Mouse (Mus musculus) liver, adult 2 months (tissue): ENCODE measurements at regions not wholly inside any gene's neighbourhood (a gene's known extent, or its start where the extent isn't known, plus 50 kb on each side); places are given as distances from the start of the nearest gene placed in this dataset.

ENCODE experiments used
- DNase-seq: peaks from one replicate; pipeline ENCODE4 v3.0.0-alpha.2; 2011; ENCODE audit warnings: low read depth, low spot score; ENCODE audit errors: extremely low read depth
- H3K27ac ChIP-seq: fragments of 200-500 bp; replicated peaks from 2 replicates; pipeline ENCODE4 v1.5.1; 2012; ENCODE audit warnings: low read depth, mild to moderate bottlenecking, control low read depth, inconsistent platforms, low read length; ENCODE audit not compliant: insufficient read depth
- H3K27me3 ChIP-seq: fragments of 200-500 bp; 2 replicates; pipeline ENCODE4 v1.6.1; 2012; ENCODE audit warnings: mild to moderate bottlenecking, moderate library complexity, low read length, inconsistent platforms; ENCODE audit not compliant: control insufficient read depth, insufficient read depth
- H3K36me3 ChIP-seq: fragments of 200-500 bp; 2 replicates; pipeline ENCODE4 v1.6.1; 2012; ENCODE audit warnings: low read length, inconsistent platforms; ENCODE audit not compliant: control insufficient read depth, insufficient read depth
- H3K4me1 ChIP-seq: fragments of 200-500 bp; 2 replicates; pipeline ENCODE4 v1.6.1; 2011; ENCODE audit warnings: low read length; ENCODE audit not compliant: control insufficient read depth, insufficient read depth
- H3K4me3 ChIP-seq: fragments of 200-500 bp; 2 replicates; pipeline ENCODE4 v1.5.1; 2011; ENCODE audit warnings: low read depth, mild to moderate bottlenecking, control low read depth, low read length, moderate library complexity; ENCODE audit not compliant: insufficient read depth
- H3K79me2 ChIP-seq: fragments of 200-500 bp; 2 replicates; pipeline ENCODE4 v1.6.1; 2012; ENCODE audit warnings: inconsistent platforms, mild to moderate bottlenecking, low read length, moderate library complexity; ENCODE audit not compliant: control insufficient read depth, insufficient read depth
- H3K9ac ChIP-seq: fragments of 200-500 bp; 2 replicates; pipeline ENCODE4 v1.6.1; 2012; ENCODE audit warnings: low read depth, mild to moderate bottlenecking, control low read depth, inconsistent platforms, low read length
- CTCF ChIP-seq: fragments of 200-500 bp; IDR thresholded peaks from 2 replicates; pipeline ENCODE4 v1.5.1; 2011; ENCODE audit warnings: low read depth, low read length, control low read depth
- POLR2A ChIP-seq: fragments of 200-500 bp; IDR thresholded peaks from 2 replicates; pipeline ENCODE4 v1.6.1; 2011; ENCODE audit warnings: low read length, control low read depth; ENCODE audit not compliant: insufficient read depth; ENCODE audit errors: extremely low read depth
- WGBS: fragments of 180-500 bp; shearing (Covaris S2); methylation state at CpG from one replicate; pipeline ENCODE4 v1.1.7; 2018; 5-methylcytosine and 5-hydroxymethylcytosine counted together

DNA sequence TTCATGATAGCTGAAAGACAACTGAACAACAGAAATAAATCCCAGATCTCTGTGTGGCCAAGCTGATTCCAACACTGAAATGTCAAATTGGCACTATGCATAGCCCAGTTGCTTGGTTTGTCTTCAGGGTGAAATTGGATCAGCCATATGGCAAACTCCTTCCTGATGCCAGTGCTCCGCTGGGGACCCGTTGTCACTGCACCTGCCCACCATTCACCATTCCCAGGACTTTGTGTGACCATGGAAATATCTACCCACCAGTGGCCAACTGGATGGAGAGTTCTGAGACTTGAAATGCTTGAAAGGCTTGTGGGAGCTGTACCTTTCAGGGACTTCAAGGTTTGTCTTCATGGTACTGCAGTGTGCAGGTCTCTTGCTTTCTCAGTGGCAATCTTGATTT, 777.2 kb downstream of the Epha4 start:
- no peak overlapping the region for H3K27ac ChIP-seq
- no peak for TF ChIP-seq CTCF
- no peak for TF ChIP-seq POLR2A
- H3K36me3 ChIP-seq = no peaks in the 10 kb centered on the region
- no peak overlapping the region for H3K4me3 ChIP-seq
- peaks cover 12% of the 10 kb centered on the region; the same call in 1 of the 2 replicates for H3K27me3 ChIP-seq
- no peak for DNase-seq
- no peaks in the 10 kb centered on the region for H3K4me1 ChIP-seq
- no peaks in the 10 kb centered on the region for H3K79me2 ChIP-seq
- 98% methylated on average over 2 of the region's 2 CpGs for WGBS
- H3K9ac ChIP-seq = no peak overlapping the region

- Histone ChIP-seq H3K4me3 (no peak overlapping the region), H3K36me3 (no peaks in the 10 kb centered on the region), H3K27me3 (no peaks in the 10 kb centered on the region), H3K9ac (no peak overlapping the region), H3K79me2 (no peaks in the 10 kb centered on the region), H3K4me1 (no peaks in the 10 kb centered on the region), H3K27ac (no peak overlapping the region)
- DNase-seq = no peak
- 86% methylated on average over 2 of the region's 2 CpGs for WGBS
- no peak for TF ChIP-seq CTCF
- no peak for TF ChIP-seq POLR2A
Measured at GRCm38 (mm10) chr1:76772694-76773093, 742.2 kb downstream of the Epha4 start.

GRCm38 (mm10) chr1:76786871-76787270, 728.0 kb downstream of the Epha4 start:
- H3K36me3 ChIP-seq = no peaks in the 10 kb centered on the region
- H3K27ac ChIP-seq = no peak overlapping the region
- H3K27me3 ChIP-seq = no peaks in the 10 kb centered on the region
- WGBS = 95% methylated on average over 2 of the region's 2 CpGs
- no peak overlapping the region for H3K4me3 ChIP-seq
- DNase-seq = no peak
- H3K79me2 ChIP-seq = no peaks in the 10 kb centered on the region
- TF ChIP-seq CTCF (no peak), POLR2A (no peak)
- no peak overlapping the region for H3K9ac ChIP-seq
- H3K4me1 ChIP-seq = no peaks in the 10 kb centered on the region

DNA sequence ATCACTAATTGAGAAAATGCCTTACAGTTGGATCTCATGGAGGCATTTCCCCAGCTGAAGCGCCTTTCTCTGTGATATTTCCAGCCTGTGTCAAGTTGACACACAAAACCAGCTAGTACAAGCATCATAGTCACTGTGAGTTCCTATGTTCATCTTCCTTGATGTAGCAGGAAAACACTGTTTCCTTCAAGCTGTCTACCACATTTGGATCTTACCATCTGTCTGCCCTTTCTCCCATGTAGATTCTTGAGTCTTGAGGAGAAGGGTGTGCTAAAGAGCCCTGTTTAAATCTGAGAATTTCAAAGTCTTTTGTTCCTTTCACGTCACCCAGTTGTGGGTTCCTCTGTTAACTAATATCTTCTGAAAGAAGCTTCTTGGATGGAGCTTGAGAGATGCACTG, 721.5 kb downstream of the Epha4 start:
- no peak for DNase-seq
- Histone ChIP-seq H3K27me3 (no peaks in the 10 kb centered on the region), H3K79me2 (no peaks in the 10 kb centered on the region), H3K4me3 (no peak overlapping the region), H3K4me1 (no peaks in the 10 kb centered on the region), H3K9ac (no peak overlapping the region), H3K27ac (no peak overlapping the region), H3K36me3 (no peaks in the 10 kb centered on the region)
- TF ChIP-seq CTCF (no peak), POLR2A (no peak)
- WGBS = 88% methylated on average over 2 of the region's 2 CpGs

DNA sequence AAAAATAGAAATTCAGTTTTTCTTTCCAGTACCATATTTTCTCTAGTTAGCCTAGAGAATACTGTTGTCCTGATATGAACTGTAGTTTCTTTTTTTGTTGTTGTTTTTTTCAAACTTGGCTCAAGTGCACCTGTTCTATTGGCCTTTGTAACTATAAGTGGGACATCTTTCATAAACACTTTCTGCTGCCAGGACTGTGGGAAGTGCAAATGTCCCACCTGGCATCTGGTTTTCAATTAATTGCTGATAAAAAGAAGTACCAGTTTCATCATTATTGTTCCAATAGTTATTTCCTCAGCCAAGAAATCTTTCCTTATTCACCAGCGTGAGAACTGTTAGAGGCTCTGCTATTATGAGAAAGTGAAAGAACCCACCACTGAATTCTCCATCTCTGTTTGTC, 695.0 kb downstream of the Epha4 start:
- Histone ChIP-seq H3K36me3 (no peaks in the 10 kb centered on the region), H3K9ac (no peak overlapping the region), H3K4me3 (no peak overlapping the region), H3K27me3 (no peaks in the 10 kb centered on the region), H3K27ac (no peak overlapping the region), H3K79me2 (no peaks in the 10 kb centered on the region), H3K4me1 (no peaks in the 10 kb centered on the region)
- 53% methylated on average over 1 of the region's 1 CpGs for WGBS
- no peak for TF ChIP-seq CTCF
- no peak for TF ChIP-seq POLR2A
- DNase-seq = peak; percentile 27

- H3K79me2 ChIP-seq = no peaks in the 10 kb centered on the region
- H3K36me3 ChIP-seq = no peaks in the 10 kb centered on the region
- no peak overlapping the region for H3K27ac ChIP-seq
- WGBS = 67% methylated on average over 3 of the region's 3 CpGs
- no peak for DNase-seq
- no peak overlapping the region for H3K4me3 ChIP-seq
- no peak for TF ChIP-seq CTCF
- TF ChIP-seq POLR2A = no peak
- no peaks in the 10 kb centered on the region for H3K27me3 ChIP-seq
- H3K4me1 ChIP-seq = no peaks in the 10 kb centered on the region
- no peak overlapping the region for H3K9ac ChIP-seq
Measured at GRCm38 (mm10) chr1:76821610-76822009, 693.3 kb downstream of the Epha4 start.
